Mouse (Mus musculus) neural tube, embryonic 10.5 days (tissue): ENCODE data around the gene Cyld.

Experiments used
- DNase-seq: peaks from one replicate; pipeline ENCODE4 v3.0.0-alpha.2; 2017; ENCODE audit warnings: low spot score; ENCODE audit errors: extremely low spot score

Gene Cyld

GRCm38 (mm10) chr8:88792691-88793323 is 96.0 kb downstream of the Cyld start:
- DNase-seq, result no peak

GRCm38 (mm10) chr8:88793324-88793722 is 96.5 kb downstream of the Cyld start:
- DNase-seq, result no peak

- no peak for DNase-seq
Measured at GRCm38 (mm10) chr8:88793746-88794614, 97.2 kb downstream of the Cyld start.

GRCm38 (mm10) chr8:88794615-88794907 is 97.7 kb downstream of the Cyld start:
- DNase-seq, result no peak

- DNase-seq, result no peak
Measured at GRCm38 (mm10) chr8:88795896-88796295, 99.1 kb downstream of the Cyld start.

GRCm38 (mm10) chr8:88796651-88797050 is 99.8 kb downstream of the Cyld start:
- no peak for DNase-seq
